Mouse (Mus musculus): ENCODE data around the gene Bckdhb. TPM values are rescaled to one million over a fixed set of nuclear protein-coding genes. Genes with fewer than 3 reads are reported as not detected.
A peak's percentile ranks its signal among the peaks of the same experiment; 100 is the strongest.

Bckdhb gene
- total and polyA plus RNA-seq, 3 experiments, result 10.6 to 20.3 (median 12.0) TPM

DNA sequence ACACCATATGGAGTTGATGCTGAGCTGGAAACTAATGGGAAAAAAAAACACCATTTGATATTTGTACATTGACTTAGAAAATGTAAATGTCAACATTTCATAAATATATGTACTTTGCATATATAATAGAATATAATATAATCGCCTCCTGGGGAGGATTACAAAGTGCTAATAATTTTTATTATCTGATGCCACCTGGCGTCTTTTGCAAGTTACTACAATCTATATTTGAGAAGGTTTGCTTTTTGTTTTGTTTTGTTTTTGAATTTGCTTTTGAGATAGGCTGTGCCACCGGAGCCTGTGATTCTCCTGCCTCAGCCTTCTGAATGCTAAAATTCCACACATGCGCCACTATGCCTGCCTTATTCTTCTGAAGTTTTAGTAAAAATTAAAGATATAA, 19.1 kb upstream of the Bckdhb start:
- DNase-seq (ENCODE audit: extremely low read depth), result peak; percentile 16
- dilution Hi-C loops (cut with MboI; ENCODE audit: extremely low pct_ligation_motif_present, extremely low pct_unique_long_range_greater_than_20kb, low sequenced_read_pairs) (no loop called here), in situ Hi-C loops (cut with MboI; ENCODE audit: low pct_ligation_motif_present, low pct_unique_long_range_greater_than_20kb, low sequenced_read_pairs) (no loop called here)

GRCm38 (mm10) chr9:83907017-83907416, 17.9 kb upstream of the Bckdhb start:
- Histone ChIP-seq H3K36me3 (replicated peaks in 1 of 2; ENCODE audit: control insufficient read depth in 1 of 2, insufficient read depth in 1 of 2, low read length in 1 of 2) (no peaks in the 10 kb centered on the region), H3K27ac (ENCODE audit: insufficient read depth, low read depth) (no peak overlapping the region), H3K9me3 (replicated peaks; ENCODE audit: low read length) (no peaks in the 10 kb centered on the region), H3K27me3 (replicated peaks) (no peaks in the 10 kb centered on the region), H3K79me2 (replicated peaks; ENCODE audit: control insufficient read depth, extremely low read depth, insufficient read depth, poor library complexity, severe bottlenecking) (no peaks in the 10 kb centered on the region), H3K4me3 (replicated peaks in 1 of 3; ENCODE audit: low read depth in 2 of 3, low read length in 2 of 3, poor library complexity in 1 of 3) (no peak overlapping the region), H3K4me2 (ENCODE audit: insufficient read depth, low read depth, poor library complexity, severe bottlenecking) (peak overlapping the region; percentile 44; the same call in 1 of the 2 replicates), H3K9ac (ENCODE audit: insufficient read depth, low read depth) (no peak overlapping the region), H3K4me1 (ENCODE audit: control insufficient read depth in 1 of 2, insufficient read depth in 2 of 2) (no peaks in the 10 kb centered on the region)
- in situ Hi-C loops (cut with MboI; ENCODE audit: low pct_ligation_motif_present, low pct_unique_long_range_greater_than_20kb, low sequenced_read_pairs), result no loop called here
- dilution Hi-C loops (cut with MboI; ENCODE audit: extremely low pct_ligation_motif_present, extremely low pct_unique_long_range_greater_than_20kb, low sequenced_read_pairs), result no loop called here
- no peak for DNase-seq (ENCODE audit: extremely low read depth)
- no peak for TF ChIP-seq CHD2 (IDR thresholded peaks at IDR 0.05; ENCODE audit: low read length)
- no peak for TF ChIP-seq EP300 (IDR thresholded peaks at IDR 0.05; ENCODE audit: low read length)
- TF ChIP-seq TCF12 (IDR thresholded peaks at IDR 0.05; ENCODE audit: low read depth, low read length), result no peak
- no peak for TF ChIP-seq JUN (IDR thresholded peaks at IDR 0.05; ENCODE audit: insufficient read depth, low read depth, low read length)
- TF ChIP-seq GABPA (IDR thresholded peaks at IDR 0.05; ENCODE audit: insufficient replicate concordance, low read depth, low read length), result no peak
- no peak for TF ChIP-seq MAX (IDR thresholded peaks at IDR 0.05; ENCODE audit: low read length)
- no peak for TF ChIP-seq POLR2A (IDR thresholded peaks at IDR 0.05; ENCODE audit: low read depth, low read length)
- no peak for TF ChIP-seq RAD21 (IDR thresholded peaks at IDR 0.05; ENCODE audit: low read depth, low read length)
- no peak for TF ChIP-seq ZMIZ1 (IDR thresholded peaks at IDR 0.05; ENCODE audit: low read depth, low read length)
- no peak for TF ChIP-seq USF1 (IDR thresholded peaks at IDR 0.05; ENCODE audit: low read depth, low read length)
- TF ChIP-seq NRF1 (IDR thresholded peaks at IDR 0.05; ENCODE audit: low read depth, low read length), result no peak
- TF ChIP-seq IRF4 (IDR thresholded peaks at IDR 0.05; ENCODE audit: low read depth, low read length), result no peak
- no peak for TF ChIP-seq TBP (conservative IDR thresholded peaks at IDR 0.05; ENCODE audit: low read depth, low read length)
- TF ChIP-seq CHD1 (IDR thresholded peaks at IDR 0.05; ENCODE audit: low read depth, low read length), result no peak
- no peak for TF ChIP-seq UBTF (IDR thresholded peaks at IDR 0.05; ENCODE audit: low read depth, low read length)
- no peak for TF ChIP-seq POLR2AphosphoS2 (IDR thresholded peaks at IDR 0.05; ENCODE audit: low read depth, low read length)
- TF ChIP-seq KAT2A (IDR thresholded peaks at IDR 0.05; ENCODE audit: insufficient replicate concordance, low read length), result no peak
- TF ChIP-seq SIN3A (IDR thresholded peaks at IDR 0.05; ENCODE audit: low read length), result no peak
- TF ChIP-seq ZNF384 (IDR thresholded peaks at IDR 0.05; ENCODE audit: low read depth, low read length), result no peak

More for the DNA sequence above, 19.1 kb upstream of the Bckdhb start:
- Histone ChIP-seq H3K4me2 (ENCODE audit: insufficient read depth, low read depth, poor library complexity, severe bottlenecking) (peak overlapping the region; percentile 75; the same call in 1 of the 2 replicates), H3K79me2 (replicated peaks; ENCODE audit: control insufficient read depth, extremely low read depth, insufficient read depth, poor library complexity, severe bottlenecking) (no peaks in the 10 kb centered on the region), H3K27me3 (replicated peaks) (no peaks in the 10 kb centered on the region), H3K36me3 (replicated peaks in 1 of 2; ENCODE audit: control insufficient read depth in 1 of 2, insufficient read depth in 1 of 2, low read length in 1 of 2) (no peaks in the 10 kb centered on the region), H3K9me3 (replicated peaks; ENCODE audit: low read length) (no peaks in the 10 kb centered on the region), H3K9ac (ENCODE audit: insufficient read depth, low read depth) (no peak overlapping the region), H3K4me3 (replicated peaks in 1 of 3; ENCODE audit: low read depth in 2 of 3, low read length in 2 of 3, poor library complexity in 1 of 3) (no peak overlapping the region), H3K4me1 (ENCODE audit: control insufficient read depth in 1 of 2, insufficient read depth in 2 of 2) (no peaks in the 10 kb centered on the region), H3K27ac (ENCODE audit: insufficient read depth, low read depth) (no peak overlapping the region)
- TF ChIP-seq ETS1 (conservative IDR thresholded peaks at IDR 0.05; ENCODE audit: low read depth, low read length) (no peak), ZKSCAN1 (IDR thresholded peaks at IDR 0.05; ENCODE audit: borderline replicate concordance, low read depth, low read length) (no peak), CHD1 (IDR thresholded peaks at IDR 0.05; ENCODE audit: low read depth, low read length) (no peak), GABPA (IDR thresholded peaks at IDR 0.05; ENCODE audit: insufficient replicate concordance, low read depth, low read length) (no peak), USF2 (conservative IDR thresholded peaks at IDR 0.05; ENCODE audit: low read depth, low read length) (no peak), E2F4 (IDR thresholded peaks at IDR 0.05; ENCODE audit: insufficient replicate concordance, low read depth, low read length) (no peak), KAT2A (IDR thresholded peaks at IDR 0.05; ENCODE audit: insufficient replicate concordance, low read length) (no peak), SIN3A (IDR thresholded peaks at IDR 0.05; ENCODE audit: low read length) (no peak), TBP (conservative IDR thresholded peaks at IDR 0.05; ENCODE audit: low read depth, low read length) (no peak), ZC3H11A (IDR thresholded peaks at IDR 0.05; ENCODE audit: low read depth, low read length) (0 out of 2 replicates have a peak, but pooled peaks have one; percentile 2), MAX (IDR thresholded peaks at IDR 0.05; ENCODE audit: low read length) (no peak), NELFE (IDR thresholded peaks at IDR 0.05; ENCODE audit: low read depth, low read length) (no peak), ZMIZ1 (IDR thresholded peaks at IDR 0.05; ENCODE audit: low read depth, low read length) (no peak), IRF4 (IDR thresholded peaks at IDR 0.05; ENCODE audit: low read depth, low read length) (no peak), NRF1 (IDR thresholded peaks at IDR 0.05; ENCODE audit: low read depth, low read length) (no peak), MXI1 (IDR thresholded peaks at IDR 0.05; ENCODE audit: low read depth, low read length) (no peak), JUND (conservative IDR thresholded peaks at IDR 0.05; ENCODE audit: low read depth, low read length) (no peak), ELF1 (IDR thresholded peaks at IDR 0.05; ENCODE audit: low read depth, low read length) (no peak), USF1 (IDR thresholded peaks at IDR 0.05; ENCODE audit: low read depth, low read length) (no peak), ZNF384 (IDR thresholded peaks at IDR 0.05; ENCODE audit: low read depth, low read length) (no peak), MYC (IDR thresholded peaks at IDR 0.05; ENCODE audit: low read depth, low read length) (no peak), RAD21 (IDR thresholded peaks at IDR 0.05; ENCODE audit: low read depth, low read length) (peak; percentile 68), MEF2A (IDR thresholded peaks at IDR 0.05; ENCODE audit: borderline replicate concordance, low read depth, low read length) (no peak), HCFC1 (IDR thresholded peaks at IDR 0.05; ENCODE audit: low read depth, low read length) (no peak), UBTF (IDR thresholded peaks at IDR 0.05; ENCODE audit: low read depth, low read length) (no peak), SMC3 (IDR thresholded peaks at IDR 0.05; ENCODE audit: low read depth, low read length) (peak; percentile 57), BHLHE40 (IDR thresholded peaks at IDR 0.05; ENCODE audit: low read depth, low read length) (no peak), POLR2A (IDR thresholded peaks at IDR 0.05; ENCODE audit: low read depth, low read length) (no peak), CTCF (conservative IDR thresholded peaks at IDR 0.05 in 1 of 2, IDR thresholded peaks at IDR 0.05 in 1 of 2; ENCODE audit: low read depth in 2 of 2, low read length in 2 of 2) (peak in 1 of 2 experiments; percentile 73; a peak in 2 of 4 replicates), CHD2 (IDR thresholded peaks at IDR 0.05; ENCODE audit: low read length) (no peak), MAZ (IDR thresholded peaks at IDR 0.05; ENCODE audit: low read depth, low read length) (no peak), MAFK (IDR thresholded peaks at IDR 0.05; ENCODE audit: insufficient replicate concordance, low read length) (no peak), JUN (IDR thresholded peaks at IDR 0.05; ENCODE audit: insufficient read depth, low read depth, low read length) (no peak)
